Mouse (Mus musculus) ES-E14 (cell line): ENCODE results near the gene Ralgapa2. TPM values are rescaled to one million over a fixed set of nuclear protein-coding genes. Genes with fewer than 3 reads are reported as not detected.
A peak's percentile ranks its signal among the peaks of the same experiment; 100 is the strongest.
"Not testable (repeated sequence)": the region's sequence is repeated elsewhere in the genome, so short reads cannot be mapped to it uniquely, and the experiment has no call there.

Source experiments
- DNase-seq: peaks from one replicate; pipeline ENCODE4 v3.0.0-alpha.2; 2013; ENCODE audit warnings: low read depth, low spot score
- H3K27ac ChIP-seq: 2 replicates; pipeline ENCODE4 v1.5.1; 2012; ENCODE audit warnings: low read depth, mild to moderate bottlenecking, low read length, moderate library complexity, mixed read lengths; ENCODE audit not compliant: poor library complexity, insufficient read depth, severe bottlenecking
- H3K36me3 ChIP-seq: 2 replicates; pipeline ENCODE4 v1.6.1; 2012; ENCODE audit warnings: mild to moderate bottlenecking, low read length, moderate library complexity, mixed read lengths; ENCODE audit not compliant: control insufficient read depth, poor library complexity, insufficient read depth, severe bottlenecking
- H3K4me1 ChIP-seq, 2 experiments: fragments of 150-350 bp in 1 of 2; sonication (generic) in 1 of 2; 2 replicates each; pipeline ENCODE4 v1.6.1; 2012; ENCODE audit warnings: low read length in 2 of 2, mild to moderate bottlenecking in 1 of 2, mixed read lengths in 1 of 2; ENCODE audit not compliant: control insufficient read depth in 2 of 2, insufficient read depth in 2 of 2, poor library complexity in 1 of 2
- H3K4me3 ChIP-seq, 2 experiments: fragments of 150-350 bp in 1 of 2; sonication (generic) in 1 of 2; 2 replicates each; pipeline ENCODE4 v1.5.1; 2012; ENCODE audit warnings: low read length in 2 of 2, low read depth in 1 of 2, mild to moderate bottlenecking in 1 of 2, mixed read lengths in 1 of 2; ENCODE audit not compliant: insufficient read depth in 1 of 2, poor library complexity in 1 of 2, severe bottlenecking in 1 of 2
- H3K9ac ChIP-seq: 2 replicates; pipeline ENCODE4 v1.6.1; 2012; ENCODE audit warnings: low read depth, mild to moderate bottlenecking, low read length, mixed read lengths; ENCODE audit not compliant: poor library complexity, insufficient read depth, severe bottlenecking
- H3K9me3 ChIP-seq: fragments of 150-350 bp; sonication (generic); 2 replicates; pipeline ENCODE4 v1.6.1; 2012; ENCODE audit warnings: low read depth, mild to moderate bottlenecking, low read length; ENCODE audit not compliant: control insufficient read depth, insufficient read depth
- CHD2 ChIP-seq: IDR thresholded peaks from 2 replicates; pipeline ENCODE4 v1.6.1; 2014; ENCODE audit warnings: mild to moderate bottlenecking, low read depth, low read length, inconsistent platforms
- HCFC1 ChIP-seq: IDR thresholded peaks from 2 replicates; pipeline ENCODE4 v1.6.1; 2012; ENCODE audit warnings: low read length, inconsistent platforms, borderline replicate concordance; ENCODE audit not compliant: insufficient read depth
- MAFK ChIP-seq: IDR thresholded peaks from 2 replicates; pipeline ENCODE4 v1.6.1; 2014; ENCODE audit warnings: mild to moderate bottlenecking, low read depth, low read length, inconsistent platforms; ENCODE audit not compliant: insufficient read depth
- ZC3H11A ChIP-seq: IDR thresholded peaks from 2 replicates; pipeline ENCODE4 v1.6.1; 2012; ENCODE audit warnings: low read depth, mild to moderate bottlenecking, inconsistent platforms, low read length, borderline replicate concordance
- ZNF384 ChIP-seq: IDR thresholded peaks from 2 replicates; pipeline ENCODE4 v1.6.1; 2012; ENCODE audit warnings: low read depth, low read length, inconsistent platforms
- in situ Hi-C, 2 experiments: fragments of 600-800 bp; cut with MboI; formaldehyde crosslinking; loops; one replicate each; pipeline ENCODE4 v1.15.1; 2025; ENCODE audit warnings: low sequenced_read_pairs in 2 of 2, inconsistent platforms in 1 of 2; ENCODE audit not compliant: unreplicated experiment in 2 of 2
- total RNA-seq: library from RNA; depleted of rRNA; stranded (reverse); fragments of 300-350 nt; gene quantifications from 2 replicates; pipeline ENCODE4 v1.2.3, GENCODE M21; 2012

Gene Ralgapa2
- total RNA-seq, 1 experiment = 23.0 TPM

- H3K9ac ChIP-seq, H3K9me3 ChIP-seq, H3K4me3 ChIP-seq, in situ Hi-C loops, H3K36me3 ChIP-seq: not testable (repeated sequence)
- Histone ChIP-seq H3K27ac (peak overlapping the region; percentile 38; the same call in 1 of the 2 replicates), H3K4me1 (peaks cover 5 to 10% of the 10 kb centered on the region in 2 experiments; a peak in 3 of 4 replicates)
- TF ChIP-seq ZNF384 = peak; percentile 57; the same call in 1 of the 2 replicates
- DNase-seq = peak; percentile 36
These were observed 45.3 kb downstream of the Ralgapa2 start for GRCm38 (mm10) chr2:146466811-146467210.

DNA sequence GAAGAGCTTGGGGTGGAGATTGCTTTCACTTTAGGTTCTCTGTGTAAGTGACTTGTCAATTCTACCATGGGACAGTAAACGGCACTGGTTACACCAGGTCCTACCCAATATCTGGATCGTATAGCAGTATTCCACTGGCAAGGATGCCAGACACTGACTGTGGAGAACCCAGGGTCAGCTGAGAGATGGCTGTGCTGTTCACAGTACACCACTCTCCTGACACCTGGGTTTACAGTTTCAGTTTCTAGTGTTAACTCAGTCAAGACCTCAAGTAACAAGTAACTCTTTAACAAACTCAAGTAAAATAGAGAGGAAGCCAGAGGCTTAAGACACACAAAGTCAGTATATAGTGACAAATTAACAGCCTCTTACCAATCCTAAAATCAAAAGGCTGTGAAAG is 54.6 kb downstream of the Ralgapa2 start:
- Histone ChIP-seq H3K4me1 (peaks cover 0 to 3% of the 10 kb centered on the region in 2 experiments; a peak in 1 of 4 replicates), H3K4me3 (no peak overlapping the region), H3K36me3 (no peaks in the 10 kb centered on the region), H3K9ac (no peak overlapping the region), H3K27ac (no peak overlapping the region), H3K9me3 (no peaks in the 10 kb centered on the region)
- no peak for TF ChIP-seq ZC3H11A
- no peak for TF ChIP-seq HCFC1
- in situ Hi-C loops = no loop called here
- no peak for DNase-seq

- H3K4me1 ChIP-seq = peaks cover 0 to 3% of the 10 kb centered on the region in 2 experiments; a peak in 1 of 4 replicates
- H3K27ac ChIP-seq = no peak overlapping the region
- no peak for DNase-seq
- H3K4me3 ChIP-seq = no peak overlapping the region
- no peak for TF ChIP-seq MAFK
- no peak for TF ChIP-seq CHD2
- no peak for TF ChIP-seq ZNF384
- TF ChIP-seq HCFC1 = no peak
- no peak for TF ChIP-seq ZC3H11A
- in situ Hi-C loops = no loop called here
- no peaks in the 10 kb centered on the region for H3K9me3 ChIP-seq
- no peak overlapping the region for H3K9ac ChIP-seq
- no peaks in the 10 kb centered on the region for H3K36me3 ChIP-seq
These were observed 55.5 kb downstream of the Ralgapa2 start for GRCm38 (mm10) chr2:146456612-146457011.

- Histone ChIP-seq H3K27ac (no peak overlapping the region), H3K36me3 (no peaks in the 10 kb centered on the region), H3K4me1 (peaks cover 0 to 3% of the 10 kb centered on the region in 2 experiments; a peak in 1 of 4 replicates), H3K9ac (no peak overlapping the region), H3K4me3 (no peak overlapping the region), H3K9me3 (no peaks in the 10 kb centered on the region)
- in situ Hi-C loops = no loop called here
- no peak for DNase-seq
- TF ChIP-seq ZNF384 (no peak), MAFK (no peak), ZC3H11A (no peak), CHD2 (no peak), HCFC1 (no peak)
These were observed 56.1 kb downstream of the Ralgapa2 start for GRCm38 (mm10) chr2:146456062-146456461.

DNA sequence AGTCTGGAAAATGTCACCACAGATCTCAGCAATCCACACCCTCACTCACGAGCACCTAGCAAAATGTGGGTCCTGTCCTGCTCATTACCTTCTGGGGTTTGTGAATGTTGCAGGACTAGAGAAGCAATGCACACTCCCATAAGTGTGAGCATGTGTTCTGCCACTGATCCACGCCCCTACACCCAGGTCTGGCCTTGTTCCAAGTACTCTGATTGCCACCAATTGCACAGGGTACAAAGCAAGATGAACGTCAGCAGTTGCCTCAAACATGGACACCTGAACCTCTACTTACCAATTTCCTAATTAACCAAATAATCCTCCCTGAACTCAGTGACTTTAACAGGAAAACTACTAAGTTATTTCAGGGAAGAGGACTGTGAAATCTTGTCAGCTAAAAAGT is 68.1 kb downstream of the Ralgapa2 start:
- Histone ChIP-seq H3K9me3 (no peaks in the 10 kb centered on the region), H3K27ac (peak overlapping the region; percentile 35; the same call in 1 of the 2 replicates), H3K4me3 (no peak overlapping the region), H3K9ac (no peak overlapping the region), H3K4me1 (no peaks in the 10 kb centered on the region), H3K36me3 (peaks cover 3% of the 10 kb centered on the region; the same call in 1 of the 2 replicates)
- no peak for DNase-seq
- in situ Hi-C loops = no loop called here
- no peak for TF ChIP-seq ZC3H11A
